Mouse (Mus musculus): ENCODE data around the gene Ankrd33.

The Ankrd33 gene

DNA sequence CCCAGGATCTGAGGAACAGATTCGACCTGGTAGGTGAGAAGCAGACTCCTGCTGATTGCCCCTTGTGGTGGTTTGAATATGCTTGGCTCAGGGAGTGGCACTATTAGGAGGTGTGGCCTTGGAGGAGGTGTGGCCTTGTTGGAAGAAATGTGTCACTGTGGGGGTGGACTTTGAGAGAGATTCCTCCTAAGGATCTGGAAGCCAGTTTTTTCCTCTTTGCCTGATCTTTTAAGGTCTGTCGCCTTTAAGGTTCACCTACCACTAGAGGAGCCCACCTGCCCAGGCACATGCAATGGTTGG, 6.7 kb downstream of the Ankrd33 start:
- DNase-seq (ENCODE audit: low read depth, low spot score) = no peak

DNA sequence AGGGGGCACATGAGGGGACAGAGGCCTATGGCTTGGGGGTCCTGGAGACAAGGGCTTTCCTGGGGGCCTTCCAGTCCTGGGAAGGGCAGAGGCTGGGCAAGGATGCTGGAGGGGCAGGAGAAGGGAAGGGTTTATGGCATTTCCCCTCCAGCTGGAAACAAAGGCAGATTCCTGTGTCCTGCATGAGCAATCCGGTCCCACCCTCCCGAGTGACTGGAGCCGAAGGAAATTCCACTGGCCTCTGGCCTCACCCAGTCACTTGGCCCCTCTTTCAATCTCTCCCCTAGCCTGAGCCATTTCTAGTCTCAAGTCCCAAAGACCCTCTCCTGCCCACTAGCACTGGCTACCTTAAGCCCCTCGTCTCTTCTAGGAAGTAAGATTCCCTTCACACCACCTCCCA, 7.6 kb downstream of the Ankrd33 start:
- no peak for DNase-seq (ENCODE audit: low read depth, low spot score)

DNA sequence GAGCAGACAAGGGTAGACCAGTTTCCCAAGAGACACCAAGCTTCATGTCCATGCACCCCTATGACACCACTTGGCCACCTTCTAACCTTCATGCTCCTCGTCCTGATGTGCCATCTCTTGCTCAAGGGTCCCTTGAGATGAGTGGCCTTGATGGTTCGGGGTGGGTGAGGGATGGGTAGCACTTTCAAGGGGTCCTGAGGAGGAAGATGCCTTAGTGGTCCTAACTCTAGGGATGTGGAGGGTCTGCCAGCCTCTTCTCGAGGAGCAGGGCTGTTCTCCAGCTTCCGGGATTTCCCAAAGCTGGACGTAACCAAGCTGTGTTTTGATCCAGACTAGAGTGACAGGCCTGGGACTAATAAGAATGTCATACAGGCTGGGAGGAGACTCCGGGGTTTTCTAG, 10.0 kb downstream of the Ankrd33 start:
- DNase-seq (ENCODE audit: low read depth, low spot score) = no peak

DNA sequence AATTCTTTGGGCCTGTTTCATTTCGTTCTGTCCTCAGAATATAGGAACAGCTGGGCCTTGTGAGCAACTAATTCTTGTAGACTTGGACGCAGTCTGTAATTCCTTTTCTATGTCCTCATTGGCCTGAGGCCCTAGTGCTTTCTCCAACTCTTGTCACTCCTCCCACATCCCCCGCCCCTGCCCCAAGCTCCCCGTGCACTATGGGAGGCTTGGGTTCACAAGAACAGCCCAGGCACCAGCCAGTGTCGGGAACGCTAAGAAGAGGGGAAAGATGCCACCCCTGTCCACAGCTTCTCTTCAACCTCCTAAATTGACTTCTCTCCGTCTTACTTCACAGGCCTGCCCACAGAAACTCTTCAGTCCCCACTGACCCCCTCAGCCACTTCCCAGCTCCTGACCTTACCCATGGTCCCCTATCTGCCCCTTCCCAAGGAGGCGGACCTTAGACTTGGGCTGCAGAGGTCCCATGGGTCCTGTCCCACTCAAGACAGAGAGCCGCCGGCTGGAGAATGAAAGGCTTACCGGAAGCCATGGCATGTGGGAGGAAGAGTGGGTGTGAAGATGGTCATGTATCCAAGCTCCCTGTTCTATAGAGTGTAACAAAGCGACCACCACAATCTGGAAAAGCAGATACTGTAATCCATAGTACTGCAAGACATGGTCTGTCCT, 11.5 kb downstream of the Ankrd33 start:
- DNase-seq (ENCODE audit: low read depth, low spot score) = no peak

DNA sequence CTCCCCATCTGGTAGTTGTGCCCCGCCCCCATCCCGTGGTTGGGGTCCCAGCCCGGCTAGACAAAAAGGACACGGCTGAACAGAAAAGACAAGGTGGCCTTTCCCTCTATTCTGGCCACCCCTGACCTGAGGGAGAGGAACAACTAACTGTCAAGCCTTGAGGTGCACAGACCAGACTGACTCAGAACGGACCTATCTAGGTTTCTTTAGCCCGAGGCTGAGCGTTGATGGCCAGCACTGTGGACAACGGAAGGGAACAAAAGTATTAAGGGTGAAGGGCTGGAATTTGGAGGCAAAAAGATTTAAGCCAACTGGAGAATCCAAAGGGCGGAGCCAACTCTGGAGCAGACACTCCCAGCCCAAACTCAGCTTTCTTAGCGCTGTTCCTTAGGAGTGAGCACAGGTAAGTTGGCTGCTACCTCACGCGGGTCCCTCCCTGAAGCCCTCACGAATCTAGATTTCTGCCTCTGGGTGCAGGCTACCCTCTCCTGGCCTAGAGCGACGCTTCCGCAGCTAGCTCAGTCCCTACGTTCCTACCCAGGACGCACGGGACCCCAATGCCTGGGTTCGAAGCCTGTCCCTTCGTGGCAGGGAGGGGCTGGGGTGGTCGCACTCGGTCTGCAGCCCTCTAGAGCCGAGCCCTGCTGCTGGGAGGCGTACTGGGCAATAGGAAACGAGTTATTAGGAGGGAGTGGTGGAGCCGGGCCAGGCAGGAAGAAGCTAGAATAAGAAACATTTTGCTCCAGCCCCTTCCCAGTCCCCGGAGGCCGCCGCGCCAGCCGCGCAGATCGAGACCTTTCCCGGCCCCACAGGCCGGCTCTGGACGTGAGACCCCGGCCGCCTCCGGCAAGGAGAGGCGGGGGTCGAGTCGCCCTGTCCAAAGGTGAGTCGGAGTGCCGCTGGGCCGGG, 12.9 kb downstream of the Ankrd33 start, which contains the start of gene Acvrl1:
Gene Acvrl1, plus strand, starts transcription at position 342 of the 909 bp plus-strand sequence.
- no peak for DNase-seq (ENCODE audit: low read depth, low spot score)

DNA sequence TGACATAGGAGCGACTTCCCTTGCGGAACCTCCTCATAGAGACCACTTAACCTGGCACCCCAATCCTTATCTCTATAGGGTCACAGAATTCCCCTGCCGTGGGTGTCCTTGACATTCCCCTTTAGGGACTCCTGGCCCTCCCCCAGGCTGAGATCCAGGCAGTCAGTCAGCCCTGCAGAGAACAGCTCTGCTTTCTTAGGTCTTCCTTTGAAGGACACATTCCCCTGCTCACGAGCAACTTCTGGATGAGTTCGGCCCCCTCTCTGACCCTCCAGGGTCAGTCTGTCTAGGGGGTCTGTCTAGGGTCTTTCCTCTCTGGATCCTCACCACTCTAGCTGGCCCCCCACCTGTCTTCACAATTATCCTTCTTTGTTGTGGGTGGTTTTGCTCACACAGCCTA, 13.9 kb downstream of the Ankrd33 start:
- DNase-seq (ENCODE audit: low read depth, low spot score) = no peak

DNA sequence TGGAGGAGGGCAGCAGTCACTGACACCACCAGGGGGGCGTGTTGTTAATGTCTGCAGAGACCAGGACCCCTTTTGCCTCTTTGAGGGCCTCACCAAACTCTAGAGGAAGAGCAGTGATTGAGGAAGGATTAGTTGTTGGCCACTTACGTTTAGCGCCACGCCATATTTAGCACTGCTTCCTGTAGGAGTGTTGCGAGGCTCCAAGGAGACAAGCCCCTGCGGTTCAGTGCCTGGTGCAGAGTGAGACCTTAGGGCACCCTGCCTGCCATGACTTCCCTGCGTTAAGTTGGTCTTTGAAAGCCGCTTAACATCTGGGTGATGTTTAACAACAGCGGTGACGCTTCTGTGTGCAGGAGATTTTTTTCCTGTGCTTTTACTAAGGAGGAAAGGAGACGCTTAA, 15.9 kb downstream of the Ankrd33 start:
- no peak for DNase-seq (ENCODE audit: low read depth, low spot score)

DNA sequence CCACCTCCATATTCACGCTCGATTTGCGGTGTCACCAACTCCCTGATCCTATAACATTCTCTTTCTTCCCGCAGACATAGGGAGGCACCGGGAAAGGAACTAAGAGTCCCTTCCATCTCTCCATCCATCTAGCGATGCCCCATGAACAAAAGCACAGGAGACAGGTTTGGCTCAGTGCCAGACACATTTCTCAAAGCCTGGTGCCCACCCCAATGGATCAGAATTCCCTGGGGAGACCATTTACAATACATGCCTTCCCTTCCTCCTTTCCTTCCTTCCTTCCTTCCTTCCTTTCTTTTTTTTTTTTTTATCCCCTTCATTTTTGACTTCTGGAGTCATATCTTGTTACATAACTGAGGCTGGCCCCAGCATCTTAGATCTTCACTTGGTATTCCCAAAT, 16.5 kb downstream of the Ankrd33 start:
- DNase-seq (ENCODE audit: low read depth, low spot score) = no peak

DNA sequence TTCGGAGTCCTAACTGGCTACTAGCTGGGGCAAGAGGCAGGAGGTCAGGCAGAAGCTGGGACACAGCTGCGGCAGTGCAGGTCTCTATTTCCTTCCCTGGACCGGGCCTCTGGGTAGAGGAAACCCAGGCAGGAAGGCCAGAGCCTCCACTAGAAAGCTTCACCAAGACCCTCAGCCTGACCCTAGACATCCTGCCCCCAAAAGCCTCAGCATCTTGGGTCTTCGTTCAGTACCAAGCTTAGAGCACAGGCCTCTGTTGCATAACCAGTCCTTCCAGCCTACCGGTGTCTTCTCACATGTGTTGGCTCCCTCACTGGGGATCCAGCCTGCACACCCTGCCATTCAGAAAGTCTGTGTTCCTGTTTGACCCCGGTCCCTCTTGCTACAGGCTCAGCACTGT, 17.2 kb downstream of the Ankrd33 start:
- DNase-seq (ENCODE audit: low read depth, low spot score) = no peak

DNA sequence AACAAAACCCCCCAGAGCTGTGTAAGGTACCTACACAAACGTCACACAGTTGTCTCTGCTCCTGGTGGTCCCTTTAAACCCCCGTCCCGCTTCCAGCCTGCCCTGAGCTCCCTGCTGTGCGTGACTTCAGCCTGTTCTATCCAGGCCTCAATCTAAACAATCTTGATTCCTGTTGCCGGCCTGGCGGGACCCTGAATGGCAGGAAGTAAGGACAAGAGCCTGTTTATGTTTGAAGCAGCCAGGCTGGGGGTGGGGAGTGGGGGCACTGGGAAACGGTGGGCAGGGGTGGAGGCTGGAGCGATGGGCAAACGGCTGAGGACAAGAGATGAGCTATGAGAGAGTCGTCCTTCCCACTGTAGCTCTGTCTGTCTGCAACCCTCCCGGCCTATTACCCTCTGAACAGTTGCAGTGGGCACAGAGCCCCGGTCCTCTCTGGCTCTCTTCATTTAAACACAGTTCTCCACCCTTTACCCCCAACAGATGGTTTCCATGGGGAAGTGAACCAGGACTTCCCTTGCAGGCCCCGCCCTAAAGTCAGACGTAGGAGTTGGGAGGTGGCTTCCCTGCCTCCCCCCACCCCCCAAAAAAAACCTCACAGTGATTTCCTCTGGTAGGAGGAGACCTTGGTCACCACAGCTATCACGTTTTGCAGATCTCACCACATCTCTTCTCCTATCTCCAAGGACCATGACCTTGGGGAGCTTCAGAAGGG, 18.6 kb downstream of the Ankrd33 start:
- no peak for DNase-seq (ENCODE audit: low read depth, low spot score)

DNA sequence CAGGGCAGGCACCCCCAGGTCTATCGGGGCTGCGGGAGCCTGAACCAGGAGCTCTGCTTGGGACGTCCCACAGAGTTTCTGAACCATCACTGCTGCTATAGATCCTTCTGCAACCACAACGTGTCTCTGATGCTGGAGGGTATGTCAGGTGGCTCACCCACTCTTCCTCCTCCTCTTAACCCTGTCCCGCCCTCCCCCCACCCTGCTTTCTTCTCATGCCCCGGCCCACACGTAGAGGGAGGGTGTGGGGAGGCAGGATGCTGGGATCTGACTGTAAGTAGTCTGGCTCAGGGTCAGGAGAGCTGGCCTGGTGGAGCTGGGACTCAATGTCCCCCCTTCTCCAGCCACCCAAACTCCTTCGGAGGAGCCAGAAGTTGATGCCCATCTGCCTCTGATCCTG, 19.9 kb downstream of the Ankrd33 start:
- DNase-seq (ENCODE audit: low read depth, low spot score) = no peak

DNA sequence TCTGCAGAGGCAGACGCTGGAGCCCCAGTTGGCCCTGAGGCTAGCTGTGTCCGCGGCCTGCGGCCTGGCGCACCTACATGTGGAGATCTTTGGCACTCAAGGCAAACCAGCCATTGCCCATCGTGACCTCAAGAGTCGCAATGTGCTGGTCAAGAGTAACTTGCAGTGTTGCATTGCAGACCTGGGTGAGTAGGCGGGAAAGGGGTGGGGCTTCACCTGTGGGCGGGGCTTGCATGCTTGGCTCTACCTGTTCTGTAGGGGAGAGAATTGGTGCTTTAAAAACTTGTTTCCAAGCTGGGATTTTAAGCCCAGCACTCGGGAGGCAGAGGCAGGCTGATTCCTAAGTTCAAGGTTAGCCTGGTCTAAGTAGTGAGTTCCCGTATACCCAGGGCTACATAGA, 21.9 kb downstream of the Ankrd33 start:
- no peak for DNase-seq (ENCODE audit: low read depth, low spot score)

DNA sequence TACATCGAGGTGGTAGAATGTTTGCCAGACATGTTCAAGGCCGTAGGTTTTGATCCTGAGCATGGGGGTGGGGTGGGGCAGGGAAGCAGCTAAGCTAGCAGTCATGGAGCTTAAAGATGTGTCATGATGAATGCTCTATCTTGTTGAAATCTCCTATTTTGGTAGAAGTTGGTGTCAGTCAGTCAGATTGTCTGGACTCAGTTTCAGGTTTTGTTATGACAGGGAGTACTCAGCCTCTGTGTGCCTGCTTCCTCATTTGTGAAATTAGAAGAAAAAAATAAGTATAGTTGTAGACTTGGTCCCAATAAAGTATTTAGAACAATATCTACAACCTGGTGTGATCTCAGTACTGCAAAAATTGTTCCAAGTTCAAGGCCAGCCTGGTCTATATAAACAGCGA, 23.1 kb downstream of the Ankrd33 start:
- no peak for DNase-seq (ENCODE audit: low read depth, low spot score)

DNA sequence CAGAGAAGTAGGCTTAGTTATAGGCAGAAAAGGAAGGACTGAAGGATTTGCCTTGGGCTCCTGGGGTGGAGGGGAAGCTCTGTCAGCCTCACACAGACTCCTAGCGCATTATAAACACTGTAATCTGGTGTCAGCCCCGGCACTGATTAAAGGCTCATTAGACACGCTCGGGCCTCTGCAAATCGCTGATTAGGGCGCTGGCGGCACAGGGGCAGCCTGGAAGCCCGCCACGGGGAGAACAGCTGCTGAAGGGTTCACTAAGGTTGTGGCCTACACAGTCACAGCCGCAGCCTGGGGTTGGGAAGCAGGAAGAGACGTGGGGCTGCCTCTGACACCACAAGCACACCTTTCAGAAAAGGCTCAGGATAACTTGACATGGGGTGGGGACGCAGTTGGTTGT, 24.3 kb downstream of the Ankrd33 start:
- peak; percentile 81 for DNase-seq (ENCODE audit: low read depth, low spot score)

DNA sequence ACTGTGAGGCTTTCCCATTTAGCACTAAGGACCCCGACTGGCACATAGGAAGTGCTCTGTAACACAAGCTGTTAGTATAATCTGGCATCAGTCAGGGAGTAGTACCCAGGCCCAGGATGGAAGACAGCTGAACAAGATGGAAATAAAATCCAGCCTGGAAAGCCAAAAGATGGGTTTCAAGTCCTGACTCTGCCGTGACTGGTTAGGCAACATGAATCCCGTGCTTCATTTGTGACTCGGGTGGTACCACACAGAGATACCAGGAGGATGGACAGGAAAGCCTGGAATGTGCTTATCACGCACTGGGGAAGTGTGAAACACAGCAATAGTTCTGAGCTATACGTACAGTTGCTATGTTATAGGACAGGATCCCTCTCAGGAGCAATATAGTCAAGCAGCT, 25.0 kb downstream of the Ankrd33 start:
- no peak for DNase-seq (ENCODE audit: low read depth, low spot score)

DNA sequence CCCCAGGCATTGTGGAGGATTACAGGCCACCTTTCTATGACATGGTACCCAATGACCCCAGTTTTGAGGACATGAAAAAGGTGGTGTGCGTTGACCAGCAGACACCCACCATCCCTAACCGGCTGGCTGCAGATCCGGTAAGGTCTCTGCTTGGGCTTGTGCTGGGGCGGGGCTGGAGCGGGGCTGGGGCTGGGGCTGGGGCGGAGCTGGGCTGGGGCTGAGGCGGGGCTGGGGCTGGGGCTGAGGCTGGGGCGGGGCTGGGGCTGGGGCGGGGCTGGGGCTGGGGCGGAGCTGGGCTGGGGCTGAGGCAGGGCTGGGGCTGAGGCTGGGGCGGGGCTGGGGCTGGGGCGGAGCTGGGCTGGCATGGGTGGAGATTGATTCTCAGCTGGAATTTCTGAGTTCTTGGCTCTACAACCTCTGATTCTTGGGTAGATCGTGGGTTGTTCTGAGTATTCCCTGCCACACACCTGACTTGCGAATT, 25.5 kb downstream of the Ankrd33 start:
- DNase-seq (ENCODE audit: low read depth, low spot score) = peak; percentile 29

DNA sequence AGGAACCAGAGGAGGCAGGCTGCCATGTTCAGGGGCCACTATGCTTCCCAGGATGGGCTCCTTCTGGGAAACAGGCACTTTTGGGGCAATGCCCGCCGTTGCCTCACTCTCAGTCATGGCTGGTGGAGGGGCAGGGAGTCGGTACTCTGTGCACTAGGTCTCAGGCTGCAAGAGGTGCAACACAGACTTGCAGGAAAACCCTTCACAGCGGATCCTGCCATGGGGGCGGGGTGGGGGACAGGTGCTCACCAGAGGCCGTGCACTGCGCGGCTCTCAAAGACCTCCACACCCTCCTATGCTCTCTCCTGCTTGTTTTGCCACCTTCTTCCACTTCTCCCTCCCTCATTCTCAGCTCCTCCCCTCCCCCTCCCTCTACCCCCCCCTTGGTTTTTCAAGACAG, 27.1 kb downstream of the Ankrd33 start:
- DNase-seq (ENCODE audit: low read depth, low spot score) = no peak

DNA sequence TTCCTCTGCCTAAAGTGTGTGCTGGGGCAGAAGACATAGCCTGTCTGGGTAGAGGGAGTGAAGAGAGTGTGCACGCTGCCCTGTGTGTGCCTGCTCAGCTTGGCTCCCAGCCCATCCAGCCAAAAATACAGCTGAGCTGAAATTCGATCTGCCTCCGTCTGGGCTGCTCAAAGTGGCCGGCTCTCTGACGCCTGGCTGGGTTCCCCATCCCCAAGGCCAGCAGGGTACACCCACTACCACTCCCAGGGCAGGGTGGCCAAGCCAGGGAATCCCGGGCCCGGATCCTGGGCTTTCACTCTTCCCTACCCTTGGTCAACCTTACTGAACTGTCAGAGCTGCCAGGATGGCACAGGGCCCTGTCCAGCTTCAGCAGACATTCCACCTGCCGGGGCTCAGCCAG, 27.9 kb downstream of the Ankrd33 start:
- DNase-seq (ENCODE audit: low read depth, low spot score) = no peak

DNA sequence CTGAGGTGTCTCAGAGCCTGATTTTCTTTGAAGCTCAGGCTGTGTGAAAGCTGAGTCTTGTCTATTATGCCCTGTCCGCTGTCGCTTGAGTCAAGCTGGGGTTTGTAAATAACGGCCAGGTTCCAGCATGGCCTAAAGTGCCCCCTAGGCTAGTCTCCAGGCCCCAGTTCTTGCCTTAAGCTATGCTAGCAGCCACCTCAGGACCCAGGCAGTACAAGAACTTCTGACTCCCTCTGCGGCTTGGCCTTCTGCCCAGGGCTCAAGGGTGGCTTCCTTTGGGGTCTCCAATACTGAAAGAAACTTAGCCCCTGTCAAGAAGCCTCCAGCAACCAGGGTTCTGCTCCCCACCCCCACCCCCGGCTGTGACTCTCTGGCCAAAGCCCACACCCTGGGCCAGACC, 28.6 kb downstream of the Ankrd33 start:
- no peak for DNase-seq (ENCODE audit: low read depth, low spot score)

DNA sequence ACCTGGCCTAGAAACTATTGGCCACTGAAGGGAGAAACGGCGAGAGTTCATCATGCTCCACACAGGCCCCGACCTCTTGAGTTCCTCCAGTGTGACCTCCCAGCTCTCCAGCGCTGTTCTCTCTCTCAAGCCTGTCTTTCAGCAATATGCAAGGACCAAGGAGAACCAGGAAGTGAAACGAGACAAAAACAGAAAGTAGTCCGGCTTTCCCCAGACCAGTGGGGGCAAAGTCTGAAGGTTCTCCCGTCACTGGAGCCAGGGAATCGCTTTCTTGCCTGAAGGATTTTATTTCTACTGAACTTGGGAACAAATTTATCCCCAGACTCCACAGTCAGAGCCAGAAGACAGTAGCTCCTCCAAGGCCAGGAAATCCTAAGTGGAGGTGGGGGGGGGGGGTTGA, 29.2 kb downstream of the Ankrd33 start:
- no peak for DNase-seq (ENCODE audit: low read depth, low spot score)

DNA sequence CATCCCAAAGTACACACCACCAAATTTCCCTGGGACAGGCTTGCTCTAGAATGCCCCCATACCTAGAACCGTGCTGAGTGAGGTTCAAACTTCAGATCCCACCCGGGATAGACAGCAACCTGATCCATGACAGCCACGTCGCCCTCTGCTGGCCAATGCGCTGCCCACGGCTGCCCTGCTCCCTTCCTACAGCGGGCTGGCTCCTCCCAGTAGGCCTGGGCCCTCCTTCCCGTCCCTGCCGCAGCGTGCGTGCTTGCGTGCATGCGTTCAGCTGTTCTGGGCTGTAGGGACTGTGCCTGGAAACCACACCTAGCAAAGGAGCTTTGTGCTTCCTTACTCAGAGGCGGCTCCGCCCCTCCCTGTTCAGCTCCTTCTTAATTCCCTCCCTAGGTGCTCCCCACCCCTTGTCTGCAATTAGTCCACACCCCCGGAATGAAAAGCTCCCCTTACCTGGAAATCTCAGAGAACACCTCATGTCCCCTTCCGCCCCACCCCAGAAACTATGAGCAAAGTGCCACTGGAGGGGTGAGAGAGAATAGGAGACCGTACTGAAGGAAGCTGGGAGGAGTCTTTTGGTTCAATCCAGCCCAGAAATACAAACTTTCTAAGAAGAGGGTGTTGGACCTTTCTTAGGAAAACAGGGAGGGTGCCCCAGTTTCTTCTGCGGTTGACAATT, 30.0 kb downstream of the Ankrd33 start:
- peak; percentile 88 for DNase-seq (ENCODE audit: low read depth, low spot score)
